Mouse (Mus musculus) stomach, postnatal 0 days (tissue): ENCODE data around the gene Smpd3. TPM values are rescaled to one million over a fixed set of nuclear protein-coding genes. Genes with fewer than 3 reads are reported as not detected.

Source experiments
- ATAC-seq: fragments of 200-750 bp; cut with Nextera tagmentation; 2 replicates; pipeline ENCODE4 v1.8.0; 2017; ENCODE audit not compliant: low FRiP score, low TSS enrichment
- DNase-seq: peaks from one replicate; pipeline ENCODE4 v3.0.0-alpha.2; 2016; ENCODE audit warnings: low spot score
- H3K27ac ChIP-seq: fragments of 300-500 bp; sonication (generic); replicated peaks from 2 replicates; pipeline ENCODE4 v1.5.1; 2014; ENCODE audit warnings: mild to moderate bottlenecking, control low read depth
- H3K27me3 ChIP-seq: fragments of 300-500 bp; sonication (generic); 2 replicates; pipeline ENCODE4 v1.6.1; 2014; ENCODE audit warnings: low read length; ENCODE audit not compliant: control insufficient read depth, insufficient read depth
- H3K36me3 ChIP-seq: fragments of 300-500 bp; sonication (generic); 2 replicates; pipeline ENCODE4 v1.6.1; 2014; ENCODE audit warnings: low read length, mixed read lengths; ENCODE audit not compliant: control insufficient read depth, insufficient read depth
- H3K4me1 ChIP-seq: fragments of 300-500 bp; sonication (generic); replicated peaks from 2 replicates; pipeline ENCODE4 v1.6.1; 2014; ENCODE audit warnings: antibody characterized with exemption; ENCODE audit not compliant: control insufficient read depth, insufficient read depth
- H3K4me2 ChIP-seq: fragments of 300-500 bp; sonication (generic); replicated peaks from 2 replicates; pipeline ENCODE4 v1.6.1; 2014; ENCODE audit warnings: low read depth, mild to moderate bottlenecking, control low read depth, moderate library complexity
- H3K4me3 ChIP-seq: fragments of 300-500 bp; sonication (generic); 2 replicates; pipeline ENCODE4 v1.5.1; 2014; ENCODE audit warnings: low read depth, low read length, control low read depth
- H3K9ac ChIP-seq: fragments of 300-500 bp; sonication (generic); 2 replicates; pipeline ENCODE4 v1.6.1; 2014; ENCODE audit warnings: mild to moderate bottlenecking, low read length, control low read depth, mixed read lengths
- H3K9me3 ChIP-seq: fragments of 300-500 bp; sonication (generic); 2 replicates; pipeline ENCODE4 v1.6.1; 2016; ENCODE audit warnings: low read length; ENCODE audit not compliant: control insufficient read depth
- CTCF ChIP-seq: IDR thresholded peaks from 2 replicates; pipeline ENCODE4 v1.5.1; 2016; ENCODE audit warnings: antibody characterized with exemption, low read depth, mild to moderate bottlenecking, moderate library complexity
- EP300 ChIP-seq: optimal IDR thresholded peaks from 2 replicates; pipeline ENCODE3; 2016; ENCODE audit warnings: antibody characterized with exemption
- WGBS: fragments of 180-500 bp; shearing (Covaris S2); extraction: QIAGEN DNeasy Blood & Tissue Kit; methylation state at CpG from one replicate; pipeline ENCODE4 v1.1.7; 2014; 5-methylcytosine and 5-hydroxymethylcytosine counted together
- polyA plus RNA-seq: library from polyadenylated mRNA; unstranded; fragments of >200 nt; fragmentation: Nextera tagmentation; extraction: Ambion mirVana; gene quantifications from 2 replicates; pipeline ENCODE4 v1.2.1, GENCODE M21; 2015

Smpd3 gene
- polyA plus RNA-seq, 1 experiment from 2014 or later = 47.7 TPM

- no peak for ATAC-seq
- 0 out of 2 replicates have a peak overlapping the region, but pooled peaks have one; percentile 20 for H3K27ac ChIP-seq
- no peak for DNase-seq
- no peak overlapping the region for H3K9ac ChIP-seq
- H3K9me3 ChIP-seq = no peaks in the 10 kb centered on the region
- H3K4me1 ChIP-seq = 0 out of 2 replicates have a peak, but pooled peaks cover 3% of the 10 kb centered on the region
- H3K4me2 ChIP-seq = no peak overlapping the region
- TF ChIP-seq CTCF (no peak), EP300 (no peak)
- no peaks in the 10 kb centered on the region for H3K36me3 ChIP-seq
- H3K27me3 ChIP-seq = no peaks in the 10 kb centered on the region
- H3K4me3 ChIP-seq = no peak overlapping the region
- WGBS = 69% methylated on average over 1 of the region's 1 CpGs
Observed at GRCm38 (mm10) chr8:106306076-106306475, 31.7 kb downstream of the Smpd3 start.

GRCm38 (mm10) chr8:106305301-106305700 is 32.5 kb downstream of the Smpd3 start:
- 0 out of 2 replicates have a peak, but pooled peaks cover 3% of the 10 kb centered on the region for H3K4me1 ChIP-seq
- no peak overlapping the region for H3K9ac ChIP-seq
- DNase-seq = no peak
- no peak overlapping the region for H3K4me3 ChIP-seq
- ATAC-seq = no peak
- H3K9me3 ChIP-seq = no peaks in the 10 kb centered on the region
- H3K27me3 ChIP-seq = no peaks in the 10 kb centered on the region
- H3K36me3 ChIP-seq = no peaks in the 10 kb centered on the region
- WGBS = 88% methylated on average over 3 of the region's 3 CpGs
- no peak for TF ChIP-seq EP300
- no peak for TF ChIP-seq CTCF
- H3K27ac ChIP-seq = no peak overlapping the region
- H3K4me2 ChIP-seq = no peak overlapping the region

GRCm38 (mm10) chr8:106304321-106304720 is 33.5 kb downstream of the Smpd3 start:
- Histone ChIP-seq H3K9me3 (no peaks in the 10 kb centered on the region), H3K4me3 (no peak overlapping the region), H3K27ac (no peak overlapping the region), H3K27me3 (no peaks in the 10 kb centered on the region), H3K9ac (no peak overlapping the region), H3K4me2 (no peak overlapping the region), H3K36me3 (no peaks in the 10 kb centered on the region), H3K4me1 (0 out of 2 replicates have a peak, but pooled peaks cover 3% of the 10 kb centered on the region)
- TF ChIP-seq CTCF = no peak
- no peak for TF ChIP-seq EP300
- no peak for ATAC-seq
- no peak for DNase-seq
- WGBS = 68% methylated on average over 6 of the region's 6 CpGs

- TF ChIP-seq EP300 (no peak), CTCF (no peak)
- Histone ChIP-seq H3K4me2 (no peak overlapping the region), H3K9ac (no peak overlapping the region), H3K27ac (no peak overlapping the region; the same call in 1 of the 2 replicates), H3K4me3 (no peak overlapping the region), H3K27me3 (no peaks in the 10 kb centered on the region), H3K4me1 (0 out of 2 replicates have a peak, but pooled peaks cover 1% of the 10 kb centered on the region), H3K9me3 (no peaks in the 10 kb centered on the region), H3K36me3 (no peaks in the 10 kb centered on the region)
- WGBS = 49% methylated on average over 9 of the region's 9 CpGs
- ATAC-seq (no peak), DNase-seq (peak; percentile 52)
Observed at GRCm38 (mm10) chr8:106300739-106301715, 36.8 kb downstream of the Smpd3 start.

- 82% methylated on average over 3 of the region's 3 CpGs for WGBS
Observed at GRCm38 (mm10) chr8:106299686-106300085, 38.1 kb downstream of the Smpd3 start.

GRCm38 (mm10) chr8:106298846-106299245 is 38.9 kb downstream of the Smpd3 start:
- Histone ChIP-seq H3K4me1 (no peaks in the 10 kb centered on the region), H3K27me3 (no peaks in the 10 kb centered on the region), H3K36me3 (no peaks in the 10 kb centered on the region), H3K9ac (no peak overlapping the region), H3K4me2 (no peak overlapping the region), H3K27ac (no peak overlapping the region), H3K4me3 (no peak overlapping the region), H3K9me3 (no peaks in the 10 kb centered on the region)
- ATAC-seq (no peak), DNase-seq (no peak)
- TF ChIP-seq CTCF = no peak
- 31% methylated on average over 1 of the region's 1 CpGs for WGBS

More at GRCm38 (mm10) chr8:106299686-106300085, 38.1 kb downstream of the Smpd3 start:
- H3K4me1 ChIP-seq = no peaks in the 10 kb centered on the region
- ATAC-seq (no peak), DNase-seq (no peak)
- no peak overlapping the region for H3K27ac ChIP-seq
- H3K9ac ChIP-seq = no peak overlapping the region
- TF ChIP-seq CTCF (peak; percentile 48), EP300 (no peak)
- H3K36me3 ChIP-seq = no peaks in the 10 kb centered on the region
- no peak overlapping the region for H3K4me3 ChIP-seq
- no peak overlapping the region for H3K4me2 ChIP-seq
- H3K27me3 ChIP-seq = no peaks in the 10 kb centered on the region
- no peaks in the 10 kb centered on the region for H3K9me3 ChIP-seq
